Mouse (Mus musculus): ENCODE measurements at regions not wholly inside any gene's neighbourhood (a gene's known extent, or its start where the extent isn't known, plus 50 kb on each side); places are given as distances from the start of the nearest gene placed in this dataset.

- TF ChIP-seq CTCF (IDR thresholded peaks at IDR 0.05; ENCODE audit: low read depth) (peak; percentile 46), EP300 (IDR thresholded peaks at IDR 0.05; ENCODE audit: low read depth) (no peak)
Measured at GRCm38 (mm10) chr6:67142179-67142578, 95.8 kb upstream of the Serbp1 start.

All from heart, postnatal 0 days (tissue).